Mouse (Mus musculus): Measurements from ENCODE around the gene Lrsam1.

Lrsam1 gene

GRCm38 (mm10) chr2:32926330-32927075 lies 34.9 kb downstream of the Lrsam1 start:
- DNase-seq: peak; percentile 46 to 50

GRCm38 (mm10) chr2:32924306-32924844 lies 37.0 kb downstream of the Lrsam1 start:
- DNase-seq: no peak

- DNase-seq: no peak
These were observed 37.7 kb downstream of the Lrsam1 start for GRCm38 (mm10) chr2:32923551-32924250.

GRCm38 (mm10) chr2:32922564-32922963 lies 38.9 kb downstream of the Lrsam1 start:
- no peak for DNase-seq

DNA sequence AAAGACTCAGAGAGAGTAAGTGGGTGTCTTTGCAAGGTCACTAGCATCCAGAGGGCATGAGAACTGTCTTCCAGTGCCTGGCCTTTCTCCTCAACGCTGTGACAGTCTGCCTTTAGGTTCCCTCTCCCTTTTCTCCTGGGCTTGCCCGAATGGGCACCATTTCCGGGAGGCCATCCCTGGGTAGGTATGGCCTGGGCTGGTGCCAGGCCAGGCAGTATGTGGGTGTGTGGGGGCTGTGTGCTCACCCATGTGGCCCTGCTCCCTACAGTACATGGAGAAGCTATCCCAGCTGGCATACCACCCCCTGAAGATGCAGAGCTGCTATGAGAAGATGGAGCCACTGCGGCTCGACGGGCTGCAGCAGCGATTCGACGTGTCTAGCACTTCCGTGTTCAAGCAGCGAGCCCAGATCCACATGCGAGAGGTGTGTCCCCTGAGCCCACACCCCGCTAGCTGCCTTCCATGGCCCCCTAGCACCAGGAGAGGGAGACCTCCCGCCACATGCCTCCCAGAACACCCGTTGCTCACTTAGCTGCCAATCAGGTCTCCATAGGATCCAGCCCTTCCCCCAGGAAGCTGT lies 39.5 kb downstream of the Lrsam1 start:
- no peak for DNase-seq

- DNase-seq: no peak
These were observed 40.2 kb downstream of the Lrsam1 start for GRCm38 (mm10) chr2:32921235-32921634.

- no peak for DNase-seq
These were observed 43.0 kb downstream of the Lrsam1 start for GRCm38 (mm10) chr2:32918391-32918790.

DNA sequence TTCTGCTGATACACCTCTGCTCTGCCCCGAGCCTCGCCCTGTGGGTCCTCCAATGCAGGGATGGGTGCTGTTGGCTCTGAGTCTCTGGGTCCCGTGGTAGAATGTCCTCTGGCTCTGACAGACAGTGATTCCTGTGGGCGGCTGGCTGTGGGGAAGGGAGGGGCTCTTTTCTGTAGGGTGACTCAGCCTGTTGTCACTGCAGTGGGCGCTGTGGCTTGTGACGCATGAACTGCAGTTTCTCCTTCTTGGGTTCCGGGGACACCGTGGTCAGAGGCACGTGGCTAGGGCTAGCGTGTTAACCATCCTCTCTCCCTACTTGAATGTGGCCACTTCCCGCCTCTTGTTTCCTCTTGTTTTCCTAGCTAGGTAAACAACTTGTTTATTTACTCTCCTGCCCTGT lies 43.9 kb downstream of the Lrsam1 start:
- no peak for DNase-seq

- peak; percentile 57 to 66 for DNase-seq
These were observed 46.5 kb downstream of the Lrsam1 start for GRCm38 (mm10) chr2:32914896-32915295.

DNA sequence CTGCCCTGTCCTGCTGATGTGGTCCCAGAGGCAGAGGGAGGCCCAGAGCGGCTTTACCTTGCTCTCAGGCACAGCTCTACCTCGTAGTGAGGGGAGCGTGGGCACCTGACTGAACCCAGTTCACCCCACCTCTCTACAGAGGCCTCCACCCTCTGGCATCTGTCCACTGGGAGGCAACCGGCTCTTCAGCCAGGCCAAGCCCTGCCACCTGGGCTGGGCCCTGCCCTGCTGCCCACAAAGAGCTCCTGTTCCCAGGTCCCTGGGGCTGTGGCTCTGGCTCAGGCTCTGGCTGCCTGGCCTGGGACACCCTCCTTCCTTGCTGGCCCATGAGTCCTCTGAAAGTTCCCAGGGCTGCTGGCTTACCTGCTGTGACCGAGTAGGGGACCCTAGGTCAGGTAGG lies 47.1 kb downstream of the Lrsam1 start:
- DNase-seq: peak; percentile 30 to 39

DNA sequence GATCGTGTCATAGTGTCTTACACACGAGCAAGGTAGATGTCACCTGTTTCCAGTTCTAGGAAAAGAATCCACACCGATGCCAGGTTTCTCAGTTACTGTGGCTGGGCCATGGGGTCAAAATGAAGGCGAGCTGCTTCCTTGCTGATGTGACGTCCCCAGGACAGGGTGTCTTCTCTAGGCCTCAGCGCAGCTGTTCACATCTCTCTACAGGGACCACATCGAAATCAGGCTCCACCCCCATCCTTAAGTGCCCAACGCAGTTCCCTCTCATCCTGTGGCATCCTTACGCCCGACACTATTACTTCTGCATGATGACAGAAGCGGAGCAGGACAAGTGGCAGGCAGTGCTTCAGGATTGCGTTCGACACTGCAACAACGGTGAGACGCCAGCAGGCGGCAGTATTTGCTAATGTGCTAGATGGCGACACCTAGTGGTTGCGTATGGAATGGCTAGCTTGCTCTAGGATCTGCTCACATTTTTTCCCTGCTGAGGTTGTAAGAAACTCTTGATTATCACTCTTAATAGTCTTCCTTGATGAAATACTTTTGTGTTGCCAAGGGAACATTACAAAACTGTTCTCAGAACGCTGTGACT lies 49.1 kb downstream of the Lrsam1 start:
- peak; percentile 93 to 96 for DNase-seq

DNA sequence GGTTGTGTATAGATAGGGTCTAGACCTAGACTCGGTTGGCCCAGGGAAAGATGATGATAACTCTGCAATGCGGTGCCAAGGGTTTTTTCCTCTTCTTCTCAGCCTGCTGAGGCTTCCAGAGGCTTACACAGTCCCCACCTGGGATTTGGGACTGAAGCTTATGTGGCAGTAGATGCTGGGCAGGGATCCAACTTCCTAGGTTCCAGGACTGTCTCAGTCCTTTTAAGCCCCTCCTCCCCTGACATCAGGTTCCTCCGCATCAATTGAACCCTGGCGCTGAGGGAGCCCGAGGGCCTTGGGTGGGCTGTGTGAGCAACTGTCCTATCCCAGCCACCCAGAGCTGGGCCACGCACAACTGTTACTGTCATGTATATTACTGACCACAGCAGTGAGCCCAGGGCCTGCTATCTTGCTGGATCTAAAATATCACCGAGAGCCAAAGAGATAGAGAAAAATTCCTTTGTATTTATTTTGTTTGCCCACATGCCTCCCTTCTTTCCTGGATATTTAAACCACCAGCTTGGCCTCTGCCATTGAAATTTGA lies 49.7 kb downstream of the Lrsam1 start:
- DNase-seq: peak; percentile 49 to 52

GRCm38 (mm10) chr2:32908796-32909195 lies 52.6 kb downstream of the Lrsam1 start:
- peak; percentile 53 to 61 for DNase-seq

DNA sequence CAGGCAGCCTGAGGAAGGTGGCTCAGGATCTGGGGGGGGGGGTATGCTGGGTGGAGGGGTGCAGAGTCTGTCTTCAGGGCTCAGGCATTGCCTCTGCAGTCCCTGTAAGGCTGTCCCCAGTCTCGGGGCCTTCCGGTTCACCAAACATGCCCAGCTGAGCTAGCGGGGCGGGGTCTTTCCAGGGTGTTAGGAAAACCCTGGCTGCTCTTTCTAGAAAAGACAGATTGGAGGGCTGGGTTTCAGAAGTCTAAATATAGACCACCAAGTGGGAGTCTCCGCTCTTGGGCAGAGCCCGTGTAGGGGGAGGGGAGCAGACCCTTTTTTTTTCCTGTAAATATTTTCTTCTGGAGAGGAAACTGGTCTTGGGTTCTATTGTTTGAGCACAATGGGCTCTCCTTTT lies 53.1 kb downstream of the Lrsam1 start:
- DNase-seq: peak; percentile 86 to 90

GRCm38 (mm10) chr2:32907442-32907841 lies 54.0 kb downstream of the Lrsam1 start:
- no peak for DNase-seq

- DNase-seq: no peak
These were observed 56.1 kb downstream of the Lrsam1 start for GRCm38 (mm10) chr2:32905297-32905696.

- DNase-seq: no peak
These were observed 56.8 kb downstream of the Lrsam1 start for GRCm38 (mm10) chr2:32904637-32905036.

- peak; percentile 34 to 43 for DNase-seq
These were observed 57.9 kb downstream of the Lrsam1 start for GRCm38 (mm10) chr2:32903470-32903869.

DNA sequence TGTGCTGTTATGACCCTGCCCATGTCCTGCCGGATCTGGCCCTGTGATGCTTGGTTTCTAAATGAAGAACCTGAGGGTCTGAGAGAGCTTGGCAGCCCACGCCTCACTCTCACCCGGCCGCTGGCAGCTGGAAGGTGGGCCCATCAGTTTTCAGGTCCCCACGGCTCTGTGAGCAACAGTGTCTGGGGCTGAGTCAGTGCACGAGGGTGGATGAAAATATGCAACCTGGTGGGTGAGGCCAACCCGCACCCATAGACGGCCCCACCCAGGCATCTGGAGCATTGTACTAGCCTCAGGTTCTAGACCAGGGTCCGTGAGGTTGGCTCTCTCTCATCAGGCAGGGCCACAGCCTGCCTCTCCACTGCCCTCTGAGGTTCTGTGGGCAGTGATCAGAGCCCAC lies 59.3 kb downstream of the Lrsam1 start:
- DNase-seq: no peak

DNA sequence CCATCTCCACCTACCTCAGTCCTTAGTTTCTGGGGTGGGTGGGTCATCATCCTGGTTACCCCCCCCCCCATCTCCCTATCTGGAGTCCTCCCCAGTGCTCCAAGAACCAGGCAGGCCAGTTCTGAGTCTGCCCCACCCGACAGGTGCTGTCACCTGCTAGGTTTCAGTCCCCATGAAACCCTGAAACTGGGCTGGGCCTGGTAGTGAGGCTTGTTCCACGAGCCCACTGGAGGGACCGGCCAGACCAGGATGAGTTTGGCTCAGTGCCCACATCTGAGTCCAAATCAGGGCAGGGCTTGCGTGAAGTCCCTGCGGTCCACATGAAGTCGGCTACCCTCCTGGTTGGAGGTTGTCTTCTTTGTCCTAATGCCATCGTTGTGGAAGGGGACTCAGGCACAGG lies 62.4 kb downstream of the Lrsam1 start:
- peak; percentile 71 to 75 for DNase-seq

DNA sequence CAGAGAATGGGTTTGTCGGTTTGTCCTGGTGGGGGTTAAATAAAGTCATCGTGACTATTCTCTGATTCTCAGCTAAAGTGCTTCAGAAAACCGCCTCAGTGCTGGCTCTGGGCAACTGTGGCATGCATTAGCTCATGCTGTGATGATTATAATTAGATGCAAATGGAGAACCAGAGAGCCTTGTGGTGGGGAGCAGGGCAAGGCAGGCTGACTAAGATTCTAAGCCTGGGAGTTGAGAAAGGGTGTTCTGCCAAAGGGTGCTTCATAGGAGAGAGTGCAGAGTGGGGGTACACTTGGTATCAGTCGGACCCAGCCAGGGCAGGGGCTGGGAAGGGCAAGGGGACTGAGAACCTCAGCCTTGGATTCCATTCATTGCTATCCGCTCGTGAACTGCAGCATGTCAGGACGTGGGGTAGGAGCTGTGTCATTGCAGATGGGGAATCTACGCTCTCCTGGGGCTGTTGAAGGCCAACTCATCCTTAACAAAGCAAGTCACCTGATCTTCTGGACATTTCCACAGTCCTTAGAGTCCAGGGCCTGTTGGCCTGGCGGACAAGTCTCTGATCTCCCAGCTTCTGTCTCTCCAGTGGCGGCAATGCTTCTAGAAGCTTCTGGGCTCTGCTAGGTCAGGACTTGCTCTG lies 64.8 kb downstream of the Lrsam1 start:
- peak; percentile 49 to 50 for DNase-seq

- DNase-seq: peak; percentile 70 to 80
These were observed 65.8 kb downstream of the Lrsam1 start for GRCm38 (mm10) chr2:32895606-32896106.
